Mouse (Mus musculus): ENCODE results near the gene Gm20388. TPM values are rescaled to one million over a fixed set of nuclear protein-coding genes. Genes with fewer than 3 reads are reported as not detected.
A peak's percentile ranks its signal among the peaks of the same experiment; 100 is the strongest.
"Not testable (repeated sequence)": the region's sequence is repeated elsewhere in the genome, so short reads cannot be mapped to it uniquely, and the experiment has no call there.

Gene Gm20388
- total RNA-seq, 2 experiments from 2014 or later: 18.6 TPM; not detected in 1

DNA sequence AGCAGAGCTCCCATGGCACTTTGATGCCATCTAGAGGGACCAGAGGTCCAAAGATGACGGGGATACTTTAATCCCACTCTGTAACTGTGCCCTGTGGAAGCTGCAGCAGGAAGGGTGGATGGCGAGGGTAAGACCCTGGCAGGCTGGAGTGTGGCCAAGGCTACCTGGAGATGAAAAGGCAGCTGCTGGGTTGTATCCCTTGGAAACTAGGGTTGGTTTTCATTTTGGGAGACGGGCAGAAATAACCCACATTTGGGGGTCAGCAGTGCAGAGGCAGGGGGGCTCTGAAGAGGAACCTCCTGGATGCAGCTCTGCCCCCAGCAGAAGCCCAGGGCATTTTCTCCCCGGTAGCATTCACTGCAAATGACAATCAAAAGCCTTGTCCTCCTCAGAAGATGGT lies 3594.6 kb downstream of the Gm20388 start:
- intact Hi-C loops (cut with DNase I): no loop called here
- DNase-seq (ENCODE audit: low spot score in 2 of 2): no peak

DNA sequence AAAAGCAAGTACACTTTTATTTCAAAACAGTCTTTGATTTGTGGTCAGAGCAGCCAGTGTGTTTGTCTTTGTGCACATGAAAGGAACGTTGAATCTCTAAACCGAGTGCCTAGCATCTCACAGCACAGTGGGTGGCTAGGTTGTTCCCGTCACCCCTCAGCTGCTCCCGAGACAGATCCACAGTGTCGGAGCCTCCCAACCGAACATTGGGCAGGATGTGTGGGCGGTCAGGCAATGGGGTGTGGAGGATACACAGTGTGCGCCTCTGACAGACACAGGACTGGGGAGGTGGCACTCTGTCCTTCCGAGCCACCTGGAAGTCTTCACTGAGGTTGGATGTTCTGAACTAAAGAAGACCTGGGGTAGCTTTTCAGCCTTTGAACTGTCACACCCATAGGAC lies 3595.1 kb downstream of the Gm20388 start:
- intact Hi-C loops (cut with DNase I): no loop called here
- DNase-seq (ENCODE audit: low spot score in 2 of 2): no peak

DNA sequence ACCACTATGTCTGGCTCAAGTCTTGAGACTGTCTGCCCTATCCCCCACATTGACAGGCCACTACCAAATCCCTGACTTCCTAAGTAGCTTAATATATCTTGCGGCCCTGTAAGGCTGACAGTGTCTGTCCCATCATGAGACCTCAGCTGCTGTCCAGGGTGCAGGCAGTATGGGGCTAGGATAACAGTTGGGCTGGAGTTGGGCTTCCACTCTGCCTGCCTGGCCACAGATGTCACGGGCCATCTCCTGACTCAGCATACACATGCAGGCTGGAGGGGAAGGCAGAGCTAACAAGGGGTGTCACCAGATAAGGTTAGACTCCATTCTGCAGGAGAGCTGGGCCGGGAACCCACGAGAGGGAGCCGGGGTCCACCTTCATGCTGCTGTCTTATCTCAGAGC lies 3596.5 kb downstream of the Gm20388 start:
- no peak for DNase-seq (ENCODE audit: low spot score in 2 of 2)
- intact Hi-C loops (cut with DNase I): no loop called here

DNA sequence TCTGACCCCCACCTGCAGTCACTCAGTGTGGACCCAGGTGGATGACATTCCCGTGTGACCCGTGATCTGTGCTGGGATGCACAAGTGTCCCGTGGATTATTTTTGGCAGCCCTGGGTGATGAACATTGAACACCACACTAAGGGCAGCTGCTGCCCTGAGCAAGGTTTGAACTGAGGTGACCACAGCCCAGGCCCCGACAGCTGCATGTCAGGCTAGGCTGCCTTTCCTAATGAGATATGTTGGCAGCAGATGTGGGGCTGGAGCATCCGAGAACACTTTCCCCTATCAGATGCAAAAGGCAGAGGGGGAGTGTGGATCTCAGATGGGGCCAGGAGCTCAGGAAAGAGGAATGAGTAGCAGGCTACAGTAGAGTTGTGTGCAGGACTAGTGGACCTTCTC lies 3600.2 kb downstream of the Gm20388 start:
- no peak for DNase-seq (ENCODE audit: low spot score in 2 of 2)
- intact Hi-C loops (cut with DNase I): no loop called here

DNA sequence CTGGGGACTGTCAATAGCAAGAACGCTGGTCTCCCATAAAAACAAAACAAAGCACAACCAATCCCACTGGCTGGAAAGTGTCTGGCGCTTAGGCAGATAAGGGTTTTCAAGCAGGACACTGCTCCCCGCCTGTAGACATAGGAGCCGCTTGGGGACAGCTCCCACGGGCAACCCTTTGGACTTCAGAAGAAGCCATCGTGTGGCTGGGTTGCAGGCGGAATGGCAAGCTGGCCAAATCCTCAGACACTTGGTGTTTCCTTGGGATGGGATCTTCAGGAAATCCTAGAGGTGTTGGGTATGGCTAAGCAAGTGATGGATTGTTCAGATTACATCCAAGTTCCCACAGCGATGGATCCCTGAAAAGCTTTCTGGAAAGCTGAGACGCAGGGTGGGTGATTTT lies 3603.5 kb downstream of the Gm20388 start:
- intact Hi-C loops (cut with DNase I): no loop called here
- DNase-seq (ENCODE audit: low spot score in 2 of 2): no peak

DNA sequence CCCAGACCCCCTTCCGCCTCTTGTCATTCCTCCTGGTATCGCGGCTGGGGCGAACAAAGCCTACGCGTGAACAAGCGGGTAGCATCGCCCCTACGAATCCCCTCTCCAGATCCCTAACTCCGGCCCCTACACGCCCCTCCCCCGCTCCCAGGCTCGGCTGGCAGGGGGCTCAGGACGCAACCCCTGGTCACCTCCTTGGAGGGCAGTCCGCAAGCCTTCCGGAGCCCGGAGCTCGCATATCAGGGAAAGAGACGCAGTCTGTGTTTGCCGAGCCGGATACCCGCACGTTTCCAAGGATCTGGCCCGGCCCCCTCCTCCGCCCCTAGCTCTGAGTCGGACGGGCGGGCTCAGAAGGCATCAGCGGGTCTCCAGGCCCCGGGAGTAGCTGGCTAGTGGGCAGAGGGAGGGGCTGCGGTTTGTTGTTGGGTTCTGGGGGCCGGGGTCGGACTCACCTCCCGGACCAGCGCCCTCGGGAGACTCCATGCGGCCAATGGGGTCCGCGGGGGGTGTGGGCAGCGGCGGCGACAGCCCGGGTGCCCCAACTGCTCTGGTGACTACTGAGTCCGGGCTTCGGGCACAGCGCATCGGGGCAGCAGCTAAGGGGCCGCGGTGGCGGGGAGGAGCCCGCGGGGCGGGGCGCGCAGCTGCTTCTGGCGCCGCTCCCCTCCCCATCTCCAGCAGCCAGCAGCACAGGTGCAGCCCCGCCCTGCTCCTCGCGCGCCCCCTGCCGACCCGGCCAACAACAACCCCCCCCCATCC lies 3604.3 kb downstream of the Gm20388 start, which contains the start of gene Dbndd1:
Gene Dbndd1 (minus strand): TSS at position 683 of the 759 bp plus-strand sequence.
- intact Hi-C loops (cut with DNase I): no loop called here
- peak; percentile 40 to 49 for DNase-seq (ENCODE audit: low spot score in 2 of 2)

DNA sequence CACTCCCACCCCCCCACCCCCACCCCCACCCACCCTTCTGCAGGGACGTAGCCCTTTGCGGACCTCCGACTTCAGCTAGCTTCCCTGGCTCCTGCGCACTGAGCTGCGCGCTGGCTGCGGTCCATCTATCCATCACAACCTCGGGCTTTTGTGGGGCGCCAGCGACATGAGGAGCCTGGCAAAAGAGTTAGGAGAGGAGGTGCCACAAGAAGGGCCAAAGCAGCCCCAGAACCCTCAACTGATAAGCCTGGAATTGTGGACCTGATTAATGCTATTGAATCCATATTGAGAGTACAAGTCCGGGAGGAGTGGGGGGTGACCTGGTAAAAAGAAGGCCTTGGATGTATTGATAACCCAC lies 3604.9 kb downstream of the Gm20388 start:
- intact Hi-C loops (cut with DNase I): no loop called here
- no peak for DNase-seq (ENCODE audit: low spot score in 2 of 2)

DNA sequence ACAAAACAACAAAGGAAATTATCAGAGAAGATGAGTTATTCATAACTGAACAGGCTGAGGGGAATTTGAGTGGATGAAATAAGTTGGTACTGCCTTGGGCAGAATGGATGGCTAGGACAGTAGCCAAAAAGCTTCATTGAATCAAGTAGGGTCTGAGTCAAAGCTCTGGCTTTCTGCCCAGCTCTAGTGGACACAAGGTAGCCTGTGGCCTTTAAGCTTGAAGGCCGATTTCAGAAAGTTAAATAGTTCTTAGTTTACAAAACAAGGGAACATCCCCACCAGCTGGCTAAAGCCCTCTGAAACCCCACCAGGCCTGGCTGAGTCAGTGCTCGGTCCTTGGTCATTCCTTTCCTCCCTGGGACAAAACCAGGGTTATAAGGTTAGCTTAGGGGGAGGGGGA lies 3606.0 kb downstream of the Gm20388 start:
- intact Hi-C loops (cut with DNase I): no loop called here
- DNase-seq (ENCODE audit: low spot score in 2 of 2): no peak

DNA sequence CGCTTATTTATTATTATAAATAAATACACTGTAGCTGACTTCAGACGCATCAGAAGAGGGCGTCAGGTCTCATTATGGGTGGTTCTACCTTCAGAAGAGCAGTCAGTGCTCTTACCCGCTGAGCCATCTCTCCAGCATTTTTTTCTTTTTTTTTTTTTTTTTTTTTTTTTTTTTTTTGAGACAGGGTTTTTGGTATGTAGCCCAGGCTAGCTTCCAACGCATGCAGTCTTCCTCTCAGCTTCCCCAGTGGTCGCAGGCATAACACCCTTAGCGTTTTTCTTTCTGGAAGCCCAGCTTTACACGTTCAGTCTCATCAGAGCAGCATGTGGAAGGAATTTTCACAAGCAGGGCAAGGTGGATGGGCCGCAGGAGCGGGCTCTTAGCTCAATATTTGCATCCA lies 3607.5 kb downstream of the Gm20388 start:
- intact Hi-C loops (cut with DNase I): no loop called here
- no peak for DNase-seq (ENCODE audit: low spot score in 2 of 2)

DNA sequence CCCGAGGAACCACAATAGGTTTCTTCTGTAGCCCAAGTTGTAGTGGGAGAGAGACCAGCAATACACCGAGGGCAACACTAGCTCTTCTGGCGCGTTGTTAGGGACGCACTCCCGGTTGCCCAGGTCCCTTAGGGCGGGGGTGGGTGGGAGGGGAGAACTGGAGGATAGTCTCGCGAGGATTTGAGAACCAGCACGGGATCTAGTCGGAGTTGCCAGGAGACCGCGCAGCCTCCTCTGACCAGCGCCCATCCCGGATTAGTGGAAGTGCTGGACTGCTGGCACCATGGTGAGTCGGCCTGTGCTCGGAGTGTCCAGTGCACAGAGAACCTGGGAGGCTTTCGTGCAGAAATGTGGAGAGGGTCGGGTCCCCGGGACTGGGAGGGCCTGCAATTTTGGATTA lies 3608.0 kb downstream of the Gm20388 start, which contains the start of gene Gas8:
Gene Gas8 (plus strand): TSS at position 168 of the 400 bp plus-strand sequence.
- intact Hi-C loops (cut with DNase I): no loop called here

DNA sequence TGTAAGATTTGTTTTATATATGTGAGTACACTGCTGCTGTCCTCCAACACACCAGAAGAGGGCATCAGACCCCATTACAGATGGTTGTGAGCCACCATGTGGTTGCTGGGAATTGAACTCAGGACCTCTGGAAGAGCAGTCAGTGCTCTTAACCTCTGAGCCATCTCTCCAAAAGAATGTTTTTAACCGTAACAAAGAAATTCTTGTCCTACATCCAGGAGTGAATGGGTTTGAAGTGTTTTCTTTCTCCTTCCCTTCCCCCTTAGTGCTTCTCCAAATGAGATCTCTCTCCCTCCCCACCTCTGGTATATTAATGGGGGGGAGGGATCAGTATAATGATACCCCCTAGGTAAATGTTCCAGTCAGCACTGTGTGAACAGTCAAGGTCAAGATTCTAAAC lies 3609.4 kb downstream of the Gm20388 start:
- intact Hi-C loops (cut with DNase I); DNase-seq (ENCODE audit: low spot score in 2 of 2): not testable (repeated sequence)

More for the DNA sequence above, 3608.0 kb downstream of the Gm20388 start, which contains the start of gene Gas8:
- DNase-seq (ENCODE audit: low spot score in 2 of 2): peak; percentile 90 to 95

DNA sequence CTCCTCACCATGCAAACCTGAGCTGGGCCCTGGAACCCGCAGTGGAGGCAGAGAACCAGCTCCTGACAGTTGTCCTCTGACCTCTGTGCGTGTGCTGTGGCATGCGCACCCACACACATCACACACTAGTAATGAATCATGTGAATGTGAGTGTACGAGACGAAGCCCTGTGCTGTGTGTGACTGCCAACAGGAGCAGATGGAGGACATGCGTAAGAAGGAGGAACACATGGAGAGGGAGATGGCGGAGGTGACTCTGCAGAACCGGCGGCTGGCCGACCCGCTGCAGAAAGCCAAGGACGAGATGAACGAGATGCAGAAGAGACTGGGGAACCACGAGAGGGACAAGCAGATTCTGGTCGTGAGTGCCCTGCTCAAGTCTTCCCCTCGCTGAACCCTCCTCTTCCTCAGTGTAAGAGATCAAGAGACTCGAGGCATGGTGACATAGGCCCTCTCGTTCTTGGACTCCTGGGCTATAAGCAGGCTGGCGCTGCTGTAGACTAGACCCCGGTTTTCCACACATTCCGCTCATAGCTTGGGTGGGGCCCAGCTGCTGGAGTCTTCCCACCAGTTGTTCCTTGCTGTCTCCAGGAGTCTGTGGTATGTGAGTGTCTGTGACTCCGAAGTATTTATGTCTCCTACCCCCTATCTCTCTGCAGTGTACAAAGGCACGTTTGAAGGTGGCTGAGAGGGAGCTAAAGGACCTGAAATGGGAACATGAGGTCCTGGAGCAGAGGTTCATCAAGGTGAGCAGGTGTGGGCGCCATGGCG lies 3617.3 kb downstream of the Gm20388 start:
- peak in 1 of 2 experiments; percentile 74 for DNase-seq (ENCODE audit: low spot score in 2 of 2)
- intact Hi-C loops (cut with DNase I): no loop called here

DNA sequence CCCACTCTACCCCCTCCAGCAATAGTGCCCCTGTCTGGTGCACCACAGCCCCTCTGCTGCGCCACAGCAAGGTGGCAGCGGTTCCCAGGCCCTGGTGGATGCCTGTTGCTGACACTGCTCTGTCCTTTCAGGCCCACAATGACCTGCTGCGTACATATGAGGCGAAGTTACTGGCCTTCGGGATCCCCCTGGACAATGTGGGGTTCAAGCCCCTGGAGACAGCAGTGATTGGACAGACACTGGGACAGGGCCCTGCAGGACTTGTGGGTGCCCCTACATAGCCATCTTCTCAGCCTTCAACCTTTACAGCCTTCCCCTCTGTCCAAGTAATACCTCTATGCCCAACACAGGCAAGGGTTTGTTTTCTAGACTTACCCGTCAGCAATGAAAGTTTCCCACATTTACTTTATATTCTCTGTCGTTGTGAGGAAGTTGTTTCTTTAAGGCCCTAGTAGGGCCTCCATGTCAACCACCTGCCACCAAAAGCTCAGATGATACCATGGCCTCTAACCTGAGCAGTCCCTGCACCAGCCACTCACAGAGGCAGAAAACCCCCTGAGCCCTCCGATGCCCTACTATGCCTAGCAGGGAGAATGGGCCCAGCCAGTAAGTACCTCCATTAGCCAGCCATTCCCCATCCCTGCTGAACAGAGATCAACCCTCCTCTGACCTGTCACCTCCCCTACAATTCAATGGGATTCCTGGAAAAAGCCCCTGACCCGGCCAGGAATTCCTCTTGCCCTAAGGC lies 3625.8 kb downstream of the Gm20388 start:
- DNase-seq (ENCODE audit: low spot score in 2 of 2): no peak
- intact Hi-C loops (cut with DNase I): no loop called here

DNA sequence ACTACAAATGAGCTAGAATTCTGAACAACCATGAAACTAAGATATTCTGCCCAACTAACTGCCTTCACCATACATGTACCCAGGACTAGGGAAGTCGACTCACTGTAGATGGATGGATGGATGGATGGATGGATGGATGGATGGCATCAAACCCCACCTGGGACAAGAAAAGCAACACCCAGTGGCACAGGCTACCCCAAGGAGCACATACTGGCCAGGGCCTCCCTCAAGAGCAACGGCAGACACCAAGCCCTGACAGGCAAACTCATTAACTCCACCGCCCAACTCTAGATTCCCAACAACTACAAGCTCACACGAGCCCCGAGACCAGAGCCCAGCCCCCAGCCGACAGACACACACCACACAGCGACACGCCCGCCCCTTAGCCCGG lies 3626.3 kb downstream of the Gm20388 start:
- intact Hi-C loops (cut with DNase I): no loop called here
- DNase-seq (ENCODE audit: low spot score in 2 of 2): no peak

DNA sequence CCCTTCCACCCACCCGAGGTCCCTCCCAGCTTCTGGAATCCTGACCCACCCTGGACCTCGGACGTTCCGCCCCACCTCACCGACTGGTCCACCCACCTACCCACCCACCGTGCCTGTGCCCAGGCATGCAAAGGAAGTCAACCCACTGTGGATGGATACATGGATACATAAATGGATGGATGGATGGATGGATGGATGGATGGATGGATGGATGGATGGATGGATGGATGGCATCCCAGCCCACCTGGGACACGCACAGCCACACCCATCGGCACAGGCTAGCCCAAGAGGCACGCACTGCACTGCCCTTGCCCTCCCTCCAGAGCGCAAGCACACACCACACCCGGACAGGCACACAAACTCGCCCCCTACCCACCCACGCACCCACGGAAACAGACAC lies 3627.0 kb downstream of the Gm20388 start:
- intact Hi-C loops (cut with DNase I); DNase-seq (ENCODE audit: low spot score in 2 of 2): not testable (repeated sequence)

DNA sequence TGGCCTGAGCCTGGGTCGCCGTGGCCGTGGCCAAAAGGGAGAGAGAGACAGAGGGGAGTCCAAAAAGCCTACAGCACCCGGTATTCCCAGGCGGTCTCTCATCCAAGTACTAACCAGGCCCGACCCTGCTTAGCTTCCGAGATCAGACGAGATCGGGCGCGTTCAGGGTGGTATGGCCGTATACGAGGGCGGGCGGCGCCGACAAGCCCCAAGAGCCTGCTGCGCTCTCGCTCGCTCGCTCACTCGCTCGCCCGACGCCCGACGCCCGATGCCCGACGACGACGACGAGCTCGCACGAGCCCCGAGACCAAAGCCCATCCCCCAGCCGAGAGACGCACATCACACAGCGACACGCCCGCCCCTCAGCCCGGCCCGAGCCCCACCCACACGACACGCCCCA lies 3653.6 kb downstream of the Gm20388 start:
- intact Hi-C loops (cut with DNase I): not testable (repeated sequence)

DNA sequence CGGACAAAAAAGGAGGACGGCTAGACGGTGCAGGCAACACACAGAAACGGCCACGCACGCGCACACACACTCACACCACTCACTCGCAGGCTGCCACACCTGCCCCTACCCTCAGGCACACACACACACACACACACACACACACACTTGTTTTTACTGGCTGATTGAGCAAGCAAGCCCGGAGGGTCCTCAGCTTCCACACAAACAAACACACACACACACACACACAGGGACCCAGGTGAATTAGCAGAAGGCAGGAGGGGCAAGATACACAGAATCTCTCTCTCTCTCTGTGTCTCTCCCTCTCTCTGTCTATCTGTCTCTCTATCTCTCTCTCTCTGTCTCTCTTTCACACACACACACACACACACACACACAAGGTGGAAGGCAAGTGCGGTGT lies 3664.7 kb downstream of the Gm20388 start:
- intact Hi-C loops (cut with DNase I): not testable (repeated sequence)
- DNase-seq (ENCODE audit: low spot score in 2 of 2): peak in 1 of 2 experiments; percentile 0

More for the DNA sequence above, 3653.6 kb downstream of the Gm20388 start:
- DNase-seq (ENCODE audit: low spot score in 2 of 2): not testable (repeated sequence)

DNA sequence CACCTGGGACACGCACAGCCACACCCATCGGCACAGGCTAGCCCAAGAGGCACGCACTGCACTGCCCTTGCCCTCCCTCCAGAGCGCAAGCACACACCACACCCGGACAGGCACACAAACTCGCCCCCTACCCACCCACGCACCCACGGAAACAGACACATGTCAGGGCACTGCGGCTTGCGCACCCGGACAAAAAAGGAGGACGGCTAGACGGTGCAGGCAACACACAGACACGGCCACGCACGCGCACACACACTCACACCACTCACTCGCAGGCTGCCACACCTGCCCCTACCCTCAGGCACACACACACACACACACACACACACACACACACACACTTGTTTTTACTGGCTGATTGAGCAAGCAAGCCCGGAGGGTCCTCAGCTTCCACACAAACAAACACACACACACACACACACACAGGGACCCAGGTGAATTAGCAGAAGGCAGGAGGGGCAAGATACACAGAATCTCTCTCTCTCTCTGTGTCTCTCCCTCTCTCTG lies 3690.1 kb downstream of the Gm20388 start:
- intact Hi-C loops (cut with DNase I): not testable (repeated sequence)
- peak in 1 of 2 experiments; percentile 7 for DNase-seq (ENCODE audit: low spot score in 2 of 2)

DNA sequence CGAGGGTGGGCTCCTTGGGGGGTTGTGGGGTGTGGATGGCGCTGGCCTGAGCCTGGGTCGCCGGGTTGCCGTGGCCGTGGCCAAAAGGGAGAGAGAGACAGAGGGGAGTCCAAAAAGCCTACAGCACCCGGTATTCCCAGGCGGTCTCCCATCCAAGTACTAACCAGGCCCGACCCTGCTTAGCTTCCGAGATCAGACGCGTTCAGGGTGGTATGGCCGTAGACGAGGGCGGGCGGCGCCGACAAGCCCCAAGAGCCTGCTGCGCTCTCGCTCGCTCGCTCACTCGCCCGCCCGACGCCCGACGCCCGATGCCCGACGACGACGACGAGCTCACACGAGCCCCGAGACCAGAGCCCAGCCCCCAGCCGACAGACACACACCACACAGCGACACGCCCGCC lies 3690.8 kb downstream of the Gm20388 start:
- intact Hi-C loops (cut with DNase I); DNase-seq (ENCODE audit: low spot score in 2 of 2): not testable (repeated sequence)

DNA sequence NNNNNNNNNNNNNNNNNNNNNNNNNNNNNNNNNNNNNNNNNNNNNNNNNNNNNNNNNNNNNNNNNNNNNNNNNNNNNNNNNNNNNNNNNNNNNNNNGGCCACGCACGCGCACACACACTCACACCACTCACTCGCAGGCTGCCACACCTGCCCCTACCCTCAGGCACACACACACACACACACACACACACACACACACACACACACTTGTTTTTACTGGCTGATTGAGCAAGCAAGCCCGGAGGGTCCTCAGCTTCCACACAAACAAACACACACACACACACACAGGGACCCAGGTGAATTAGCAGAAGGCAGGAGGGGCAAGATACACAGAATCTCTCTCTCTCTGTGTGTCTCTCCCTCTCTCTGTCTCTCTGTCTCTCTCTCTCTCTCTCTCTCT lies 3702.0 kb downstream of the Gm20388 start:
- intact Hi-C loops (cut with DNase I); DNase-seq (ENCODE audit: low spot score in 2 of 2): not testable (repeated sequence)
